Mouse (Mus musculus) stomach, postnatal 0 days (tissue): Measurements from ENCODE around the gene Clock.

Experiments
- CTCF ChIP-seq: IDR thresholded peaks from 2 replicates; pipeline ENCODE4 v1.5.1; 2016; ENCODE audit warnings: antibody characterized with exemption, low read depth, mild to moderate bottlenecking, moderate library complexity
- EP300 ChIP-seq: optimal IDR thresholded peaks from 2 replicates; pipeline ENCODE3; 2016; ENCODE audit warnings: antibody characterized with exemption

GRCm38 (mm10) chr5:76303379-76303744, 1.2 kb downstream of the Clock start:
- TF ChIP-seq CTCF, result no peak
- no peak for TF ChIP-seq EP300
